Comparison of ENCODE assay signal across 8 mouse cellular contexts in genomic region chr5:131538311-131538915, GRCm38 (mm10).
DNase-seq lines count a peak whose midpoint lies in the region; ATAC-seq lines count a peak whose summit lies in the region.

No protein-coding gene starts in this region.

- peak overlapping the region; percentile 95 for H3K27ac ChIP-seq in heart, embryonic 12.5 days (ENCODE audit: poor library complexity, severe bottlenecking)
- H3K27ac ChIP-seq in kidney, embryonic 16.5 days (ENCODE audit: low read length): peak overlapping the region; percentile 81
- H3K27ac ChIP-seq in liver, embryonic 12.5 days: peak overlapping the region; percentile 58
- peak overlapping the region; percentile 98 for H3K27ac ChIP-seq in neural tube, embryonic 11.5 days (ENCODE audit: low read depth, low read length)

- H3K4me1 ChIP-seq in heart, embryonic 12.5 days (replicated peaks): peaks cover 13% of the 10 kb centered on the region
- H3K4me1 ChIP-seq in kidney, embryonic 16.5 days (ENCODE audit: insufficient read depth, low read length): peaks cover 20% of the 10 kb centered on the region
- no peaks in the 10 kb centered on the region for H3K4me1 ChIP-seq in liver, embryonic 12.5 days
- peaks cover 7% of the 10 kb centered on the region; the same call in 1 of the 2 replicates for H3K4me1 ChIP-seq in neural tube, embryonic 11.5 days (ENCODE audit: control insufficient read depth, insufficient read depth, low read length)

- under 1% methylated on average over 63 of the region's 68 CpGs for WGBS in heart, embryonic 12.5 days
- under 1% methylated on average over 66 of the region's 68 CpGs for WGBS in kidney, embryonic 16.5 days
- WGBS in liver, embryonic 12.5 days (ENCODE audit: insufficient replicate concordance): under 1% methylated on average over 66 of the region's 68 CpGs
- WGBS in neural tube, embryonic 11.5 days: 0% methylated on average over 54 of the region's 68 CpGs

- DNase-seq in thymus, postnatal 14 days: peak; percentile 25
- DNase-seq in thymus, adult 18-20 months: no peak
- DNase-seq in fibroblast of lung, adult 2 months (ENCODE audit: low read depth): peak; percentile 23
- DNase-seq in neural tube, embryonic 11.5 days (ENCODE audit: low spot score): peak; percentile 86
- peak; percentile 59 for DNase-seq in thymus, postnatal 4 days

- H3K4me3 ChIP-seq in heart, embryonic 12.5 days: peak overlapping the region; percentile 92
- peak overlapping the region; percentile 84 for H3K4me3 ChIP-seq in kidney, embryonic 16.5 days (ENCODE audit: low read length)
- H3K4me3 ChIP-seq in liver, embryonic 12.5 days: peak overlapping the region; percentile 58
- H3K4me3 ChIP-seq in neural tube, embryonic 11.5 days (ENCODE audit: low read depth, low read length): peak overlapping the region; percentile 89

- H3K4me2 ChIP-seq in heart, embryonic 12.5 days: peak overlapping the region; percentile 79
- peak overlapping the region; percentile 78 for H3K4me2 ChIP-seq in kidney, embryonic 16.5 days (replicated peaks; ENCODE audit: low read depth, low read length)
- H3K4me2 ChIP-seq in liver, embryonic 12.5 days: peak overlapping the region; percentile 72
- peak overlapping the region; percentile 76 for H3K4me2 ChIP-seq in neural tube, embryonic 11.5 days (ENCODE audit: low read depth)

- ATAC-seq in heart, embryonic 12.5 days (ENCODE audit: insufficient number of reproducible peaks, low FRiP score): peak; percentile 84
- peak; percentile 91 for ATAC-seq in kidney, embryonic 16.5 days (ENCODE audit: low FRiP score, low TSS enrichment)
- peak; percentile 76 for ATAC-seq in liver, embryonic 12.5 days
- ATAC-seq in neural tube, embryonic 11.5 days (ENCODE audit: insufficient read depth, low FRiP score, low TSS enrichment): peak; percentile 80

- H3K9ac ChIP-seq in heart, embryonic 12.5 days: peak overlapping the region; percentile 98
- peak overlapping the region; percentile 94 for H3K9ac ChIP-seq in kidney, embryonic 16.5 days (replicated peaks; ENCODE audit: low read length)
- H3K9ac ChIP-seq in liver, embryonic 12.5 days: peak overlapping the region; percentile 62
- H3K9ac ChIP-seq in neural tube, embryonic 11.5 days (ENCODE audit: low read length): peak overlapping the region; percentile 99

- H3K9me3 ChIP-seq in heart, embryonic 12.5 days (replicated peaks): no peaks in the 10 kb centered on the region
- no peaks in the 10 kb centered on the region for H3K9me3 ChIP-seq in kidney, embryonic 16.5 days (ENCODE audit: low read length)
- no peaks in the 10 kb centered on the region for H3K9me3 ChIP-seq in liver, embryonic 12.5 days (replicated peaks)
- H3K9me3 ChIP-seq in neural tube, embryonic 11.5 days (ENCODE audit: control insufficient read depth, low read length): no peaks in the 10 kb centered on the region

- no peaks in the 10 kb centered on the region for H3K27me3 ChIP-seq in heart, embryonic 12.5 days (replicated peaks)
- H3K27me3 ChIP-seq in kidney, embryonic 16.5 days (ENCODE audit: insufficient read depth, low read length): 0 out of 2 replicates have a peak, but pooled peaks cover 2% of the 10 kb centered on the region
- peaks cover 43% of the 10 kb centered on the region for H3K27me3 ChIP-seq in liver, embryonic 12.5 days (replicated peaks)
- peaks cover 3% of the 10 kb centered on the region; the same call in 1 of the 2 replicates for H3K27me3 ChIP-seq in neural tube, embryonic 11.5 days (ENCODE audit: control insufficient read depth, insufficient read depth, low read length)

- 0 out of 2 replicates have a peak, but pooled peaks cover under 1% of the 10 kb centered on the region for H3K36me3 ChIP-seq in heart, embryonic 12.5 days
- no peaks in the 10 kb centered on the region for H3K36me3 ChIP-seq in kidney, embryonic 16.5 days (ENCODE audit: insufficient read depth, low read length)
- H3K36me3 ChIP-seq in liver, embryonic 12.5 days: no peaks in the 10 kb centered on the region
- H3K36me3 ChIP-seq in neural tube, embryonic 11.5 days (ENCODE audit: control insufficient read depth, insufficient read depth, low read length): no peaks in the 10 kb centered on the region

Comparison
In these comparisons a context has a peak if more than half of its experiments do, and no peak if none do; other contexts are left out.
1. DNase-seq: peak in thymus, postnatal 14 days (single experiment), fibroblast of lung, adult 2 months (single experiment), neural tube, embryonic 11.5 days (single experiment) and thymus, postnatal 4 days (single experiment); none in thymus, adult 18-20 months (0 of 2).
2. Peak in every context shown above with its lines, with median percentiles within 50 percentile points of each other: ATAC-seq, H3K27ac ChIP-seq, H3K4me2 ChIP-seq, H3K4me3 ChIP-seq and H3K9ac ChIP-seq.